Comparison of ENCODE assay signal across 9 mouse cellular contexts in genomic region chr11:97809235-97810121, GRCm38 (mm10). TPM values are rescaled to one million over a fixed set of nuclear protein-coding genes. Genes with fewer than 3 reads are reported as not detected.
DNase-seq lines count a peak whose midpoint lies in the region; ATAC-seq lines count a peak whose summit lies in the region.
"Had no signal": no experiment of that assay in that cellular context is flagged by ENCODE, and none has a peak within 500 bp of the region (broad histone marks: within the 10 kb centered on the region; RNA-seq: fewer than 3 reads in every experiment).

No protein-coding gene starts in this region.

- peaks cover 93% of the 10 kb centered on the region for H3K4me1 ChIP-seq in kidney, embryonic 14.5 days (ENCODE audit: control insufficient read depth, insufficient read depth, low read length)
- H3K4me1 ChIP-seq in heart, embryonic 15.5 days (replicated peaks) = peaks cover 96% of the 10 kb centered on the region

- no peak overlapping the region for H3K4me3 ChIP-seq in kidney, embryonic 14.5 days (ENCODE audit: low read length)
- no peak overlapping the region for H3K4me3 ChIP-seq in heart, embryonic 15.5 days
- H3K4me3 ChIP-seq in macrophage (ENCODE audit: inconsistent target) = no peak overlapping the region

- 68% methylated on average over 7 of the region's 7 CpGs for WGBS in kidney, embryonic 14.5 days
- 46% methylated on average over 7 of the region's 7 CpGs for WGBS in heart, embryonic 15.5 days
- WGBS in macrophage (ENCODE audit: missing documents) = 77% methylated on average over 7 of the region's 7 CpGs

- peaks cover 100% of the 10 kb centered on the region for H3K79me2 ChIP-seq in macrophage (ENCODE audit: inconsistent target)

- no peaks in the 10 kb centered on the region for H3K9me3 ChIP-seq in kidney, embryonic 14.5 days (ENCODE audit: control insufficient read depth, low read length)
- no peaks in the 10 kb centered on the region for H3K9me3 ChIP-seq in heart, embryonic 15.5 days (replicated peaks)

- 0 out of 2 replicates have a peak overlapping the region, but pooled peaks have one; percentile 24 for H3K9ac ChIP-seq in kidney, embryonic 14.5 days (ENCODE audit: low read depth, low read length)
- H3K9ac ChIP-seq in heart, embryonic 15.5 days = no peak overlapping the region

- ATAC-seq in kidney, embryonic 14.5 days (ENCODE audit: low FRiP score, low TSS enrichment) = no peak
- ATAC-seq in heart, embryonic 15.5 days (replicated peaks; ENCODE audit: insufficient number of reproducible peaks, insufficient read depth, low FRiP score, low read depth) = no peak
- no peak for ATAC-seq in inflammation-experienced regulatory T-cells, adult 6 months

- DNase-seq in kidney, postnatal 4 days = no peak
- DNase-seq in cerebellum, postnatal 25 days = peak; percentile 24 to 44
- DNase-seq in thymus, postnatal 14 days = no peak

- H3K27me3 ChIP-seq in kidney, embryonic 14.5 days (ENCODE audit: control insufficient read depth, insufficient read depth, low read length) = no peaks in the 10 kb centered on the region
- no peaks in the 10 kb centered on the region for H3K27me3 ChIP-seq in heart, embryonic 15.5 days

- peak overlapping the region; percentile 63; the same call in 1 of the 2 replicates for H3K27ac ChIP-seq in kidney, embryonic 14.5 days (ENCODE audit: low read depth, low read length)
- H3K27ac ChIP-seq in heart, embryonic 15.5 days = peak overlapping the region; percentile 63
- H3K27ac ChIP-seq in macrophage = peak overlapping the region; percentile 10; the same call in 1 of the 2 replicates

- peaks cover 26% of the 10 kb centered on the region; the same call in 1 of the 2 replicates for H3K36me3 ChIP-seq in kidney, embryonic 14.5 days (ENCODE audit: control insufficient read depth, insufficient read depth, low read length)
- H3K36me3 ChIP-seq in heart, embryonic 15.5 days = 0 out of 2 replicates have a peak, but pooled peaks cover 6% of the 10 kb centered on the region
- peaks cover 63% of the 10 kb centered on the region; the same call in 1 of the 2 replicates for H3K36me3 ChIP-seq in macrophage (ENCODE audit: inconsistent target)

- H3K4me2 ChIP-seq in kidney, embryonic 14.5 days (replicated peaks; ENCODE audit: low read depth, low read length) = no peak overlapping the region
- H3K4me2 ChIP-seq in heart, embryonic 15.5 days = no peak overlapping the region

RNA-seq across cellular contexts. Expression of gene Lasp1, which starts 10.7 kb away (rescaled TPM):
- polyA plus RNA-seq in kidney, embryonic 14.5 days (2014; fragmentation: Nextera tagmentation; extraction: Ambion mirVana) = 46.9 and 57.2 TPM in 2 replicates
- 40.3 and 65.5 TPM in 2 replicates for polyA plus RNA-seq in heart, embryonic 15.5 days (2015; fragmentation: Nextera tagmentation; extraction: Ambion mirVana)
- total RNA-seq in macrophage (2018; cell fraction: chromatin; rRNA removed) = 100 to 1,000 TPM in 24 of 26 experiments, 10 to 100 TPM in 2; 72.2 to 414 (median 208) TPM
- total RNA-seq in macrophage (2018; cell fraction: cytosol; rRNA removed) = 100 to 1,000 TPM; 171 to 234 (median 210) TPM
- total RNA-seq in macrophage (2018; cell fraction: nucleus; rRNA removed) = 100 to 1,000 TPM in 25 of 26 experiments, 10 to 100 TPM in 1; 82.4 to 238 (median 191) TPM
- 151 to 499 TPM (median 254 TPM) in 3 replicates for polyA plus RNA-seq in macrophage (2018)
- 10 to 100 TPM; 38.6 to 64.7 (median 40.7) TPM for polyA plus RNA-seq in inflammation-experienced regulatory T-cells, adult 6 months (2017; shearing (Covaris generic))

RNA-seq across cellular contexts. Expression of gene Rpl23, which starts 27.2 kb away (rescaled TPM):
- 695 and 947 TPM in 2 replicates for polyA plus RNA-seq in kidney, embryonic 14.5 days (2014; fragmentation: Nextera tagmentation; extraction: Ambion mirVana)
- 286 and 399 TPM in 2 replicates for polyA plus RNA-seq in heart, embryonic 15.5 days (2015; fragmentation: Nextera tagmentation; extraction: Ambion mirVana)
- 100 to 1,000 TPM; 108 to 477 (median 140) TPM for total RNA-seq in macrophage (2018; cell fraction: chromatin; rRNA removed)
- total RNA-seq in macrophage (2018; cell fraction: cytosol; rRNA removed) = 1,000 to 10,000 TPM in 6 of 26 experiments, 100 to 1,000 TPM in 20; 449 to 1,138 (median 724) TPM
- 100 to 1,000 TPM; 131 to 371 (median 177) TPM for total RNA-seq in macrophage (2018; cell fraction: nucleus; rRNA removed)
- polyA plus RNA-seq in macrophage (2018) = 992 to 1,238 TPM (median 1,231 TPM) in 3 replicates
- 1,000 to 10,000 TPM in 2 of 3 experiments, 100 to 1,000 TPM in 1; 686 to 1,148 (median 1,072) TPM for polyA plus RNA-seq in inflammation-experienced regulatory T-cells, adult 6 months (2017; shearing (Covaris generic))

RNA-seq across cellular contexts. Expression of gene B230217C12Rik, which starts 31.1 kb away (rescaled TPM):
- 8.6 and 11.3 TPM in 2 replicates for polyA plus RNA-seq in kidney, embryonic 14.5 days (2014; fragmentation: Nextera tagmentation; extraction: Ambion mirVana)
- 2.9 and 3.4 TPM in 2 replicates for polyA plus RNA-seq in heart, embryonic 15.5 days (2015; fragmentation: Nextera tagmentation; extraction: Ambion mirVana)
- total RNA-seq in macrophage (2018; cell fraction: chromatin; rRNA removed) = 1 to 10 TPM in 5 of 26 experiments, under 1 TPM in 9, not detected in 12; 0.37 to 2.5 (median 0.74) TPM
- 1 to 10 TPM in 7 of 26 experiments, under 1 TPM in 19; 0.44 to 1.3 (median 0.86) TPM for total RNA-seq in macrophage (2018; cell fraction: cytosol; rRNA removed)
- total RNA-seq in macrophage (2018; cell fraction: nucleus; rRNA removed) = 1 to 10 TPM in 6 of 26 experiments, under 1 TPM in 13, not detected in 7; 0.23 to 3.6 (median 0.78) TPM
- 0.68 to 1.1 TPM (median 0.72 TPM) in 3 replicates for polyA plus RNA-seq in macrophage (2018)
- 1 to 10 TPM; 2.1 to 3.0 (median 2.3) TPM for polyA plus RNA-seq in inflammation-experienced regulatory T-cells, adult 6 months (2017; shearing (Covaris generic))

RNA-seq across cellular contexts. Expression of gene 1700001P01Rik, which starts 33.8 kb away (rescaled TPM):
- 0.56 TPM in 1 of 2 replicates, not detected in the other for polyA plus RNA-seq in kidney, embryonic 14.5 days (2014; fragmentation: Nextera tagmentation; extraction: Ambion mirVana)
- polyA plus RNA-seq in heart, embryonic 15.5 days (2015; fragmentation: Nextera tagmentation; extraction: Ambion mirVana) = 0.21 and 0.32 TPM in 2 replicates
- 1 to 10 TPM in 8 of 26 experiments, not detected in 18; 1.5 to 2.2 (median 2.0) TPM for total RNA-seq in macrophage (2018; cell fraction: chromatin; rRNA removed)
- total RNA-seq in macrophage (2018; cell fraction: cytosol; rRNA removed) = not detected
- total RNA-seq in macrophage (2018; cell fraction: nucleus; rRNA removed) = 1 to 10 TPM in 3 of 26 experiments, not detected in 23; 1.2 to 1.8 (median 1.4) TPM
- not detected in 3 replicates for polyA plus RNA-seq in macrophage (2018)
- polyA plus RNA-seq in inflammation-experienced regulatory T-cells, adult 6 months (2017; shearing (Covaris generic)) = under 1 TPM in 1 of 3 experiments, not detected in 2; 0.56 TPM
- total RNA-seq: heart, postnatal 10 days had no signal
- polyA plus RNA-seq: neural tube, embryonic 11.5 days had no signal

RNA-seq across cellular contexts. Expression of gene Cwc25, which starts 43.1 kb away (rescaled TPM):
- 12.6 and 13.7 TPM in 2 replicates for polyA plus RNA-seq in kidney, embryonic 14.5 days (2014; fragmentation: Nextera tagmentation; extraction: Ambion mirVana)
- polyA plus RNA-seq in heart, embryonic 15.5 days (2015; fragmentation: Nextera tagmentation; extraction: Ambion mirVana) = 9.5 and 10.5 TPM in 2 replicates
- total RNA-seq in macrophage (2018; cell fraction: chromatin; rRNA removed) = 10 to 100 TPM; 37.3 to 76.4 (median 49.9) TPM
- total RNA-seq in macrophage (2018; cell fraction: cytosol; rRNA removed) = 10 to 100 TPM; 18.8 to 25.0 (median 21.2) TPM
- 10 to 100 TPM; 24.8 to 40.9 (median 32.6) TPM for total RNA-seq in macrophage (2018; cell fraction: nucleus; rRNA removed)
- polyA plus RNA-seq in macrophage (2018) = 16.4 to 22.4 TPM (median 16.9 TPM) in 3 replicates
- polyA plus RNA-seq in inflammation-experienced regulatory T-cells, adult 6 months (2017; shearing (Covaris generic)) = 10 to 100 TPM; 23.0 to 28.1 (median 23.0) TPM

Comparison
In these comparisons a context has a peak if more than half of its experiments do, and no peak if none do; other contexts are left out.
1. H3K27ac ChIP-seq: peak in every context shown above with its lines; median percentile 63 in kidney, embryonic 14.5 days; 63 in heart, embryonic 15.5 days; 10 in macrophage.
2. DNase-seq: peak in cerebellum, postnatal 25 days (2 of 2); none in kidney, postnatal 4 days (0 of 2) and thymus, postnatal 14 days (single experiment).